Mouse (Mus musculus): ENCODE data around the gene Sfmbt2. TPM values are rescaled to one million over a fixed set of nuclear protein-coding genes. Genes with fewer than 3 reads are reported as not detected.

The Sfmbt2 gene
- polyA plus RNA-seq, 1 experiment from 2014 or later: 1.8 TPM

DNA sequence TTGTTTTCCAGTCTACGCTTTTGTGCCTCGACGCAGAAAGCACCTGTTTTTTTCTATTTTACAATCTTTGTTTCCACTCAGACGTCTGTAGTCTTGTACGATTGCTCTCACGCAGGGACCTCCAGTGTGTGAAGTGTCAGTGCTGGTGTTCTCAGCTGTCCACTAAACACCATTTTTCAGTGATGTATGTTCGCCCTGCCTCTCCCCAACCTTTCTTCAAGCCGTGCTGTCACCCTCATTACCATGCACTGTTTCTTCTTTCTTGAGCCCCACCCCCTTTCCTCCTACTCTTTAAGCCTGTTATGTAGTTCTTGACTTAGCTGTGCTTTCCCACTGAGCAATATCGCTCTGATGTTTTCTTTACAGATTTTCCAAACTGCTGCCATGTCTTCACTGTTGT is 67.0 kb downstream of the Sfmbt2 start:
- no peaks in the 10 kb centered on the region for H3K9me3 ChIP-seq (ENCODE audit: control insufficient read depth, low read length)
- H3K27ac ChIP-seq (ENCODE audit: low read depth, low read length): no peak overlapping the region
- peak; percentile 77 for DNase-seq (ENCODE audit: low spot score, missing footprints)
- 0 out of 2 replicates have a peak, but pooled peaks cover 3% of the 10 kb centered on the region for H3K4me1 ChIP-seq (ENCODE audit: control insufficient read depth, insufficient read depth, low read length)
- H3K27me3 ChIP-seq (ENCODE audit: control insufficient read depth, insufficient read depth, low read length): no peaks in the 10 kb centered on the region
- ATAC-seq (ENCODE audit: low FRiP score): peak; percentile 57; the same call in 1 of the 2 replicates
- no peak overlapping the region for H3K4me3 ChIP-seq (ENCODE audit: low read depth, low read length)
- no peaks in the 10 kb centered on the region for H3K36me3 ChIP-seq (ENCODE audit: control insufficient read depth, insufficient read depth, low read length)
- no peak overlapping the region for H3K4me2 ChIP-seq
- 57% methylated on average over 9 of the region's 9 CpGs for WGBS
- H3K9ac ChIP-seq (ENCODE audit: low read length): no peak overlapping the region

DNA sequence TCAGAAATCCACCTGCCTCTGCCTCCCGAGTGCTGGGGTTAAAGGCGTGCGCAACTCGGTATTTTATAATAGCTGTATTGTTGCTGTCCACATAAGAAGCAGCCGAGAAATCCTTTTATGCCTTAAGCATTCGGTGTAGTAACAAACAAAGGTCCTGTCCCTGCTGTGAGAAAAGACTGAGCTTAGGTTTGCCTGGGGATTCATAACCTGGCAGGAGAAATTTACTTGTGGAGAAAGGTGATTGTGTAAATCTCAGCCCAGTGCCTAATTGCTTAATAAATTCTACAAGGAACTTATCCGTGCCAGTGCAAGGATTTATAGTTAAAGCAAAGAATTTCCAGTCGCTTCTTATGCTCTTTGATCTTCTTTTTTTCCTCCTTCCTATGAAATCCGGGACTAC is 71.5 kb downstream of the Sfmbt2 start:
- DNase-seq (ENCODE audit: low spot score, missing footprints) (peak; percentile 33), ATAC-seq (ENCODE audit: low FRiP score) (no peak)
- no peaks in the 10 kb centered on the region for H3K9me3 ChIP-seq (ENCODE audit: control insufficient read depth, low read length)
- no peak overlapping the region for H3K9ac ChIP-seq (ENCODE audit: low read length)
- no peak overlapping the region for H3K4me2 ChIP-seq
- H3K27ac ChIP-seq (ENCODE audit: low read depth, low read length): no peak overlapping the region
- no peak overlapping the region for H3K4me3 ChIP-seq (ENCODE audit: low read depth, low read length)
- 74% methylated on average over 9 of the region's 9 CpGs for WGBS
- H3K27me3 ChIP-seq (ENCODE audit: control insufficient read depth, insufficient read depth, low read length): no peaks in the 10 kb centered on the region
- H3K4me1 ChIP-seq (ENCODE audit: control insufficient read depth, insufficient read depth, low read length): 0 out of 2 replicates have a peak, but pooled peaks cover 3% of the 10 kb centered on the region
- H3K36me3 ChIP-seq (ENCODE audit: control insufficient read depth, insufficient read depth, low read length): no peaks in the 10 kb centered on the region

DNA sequence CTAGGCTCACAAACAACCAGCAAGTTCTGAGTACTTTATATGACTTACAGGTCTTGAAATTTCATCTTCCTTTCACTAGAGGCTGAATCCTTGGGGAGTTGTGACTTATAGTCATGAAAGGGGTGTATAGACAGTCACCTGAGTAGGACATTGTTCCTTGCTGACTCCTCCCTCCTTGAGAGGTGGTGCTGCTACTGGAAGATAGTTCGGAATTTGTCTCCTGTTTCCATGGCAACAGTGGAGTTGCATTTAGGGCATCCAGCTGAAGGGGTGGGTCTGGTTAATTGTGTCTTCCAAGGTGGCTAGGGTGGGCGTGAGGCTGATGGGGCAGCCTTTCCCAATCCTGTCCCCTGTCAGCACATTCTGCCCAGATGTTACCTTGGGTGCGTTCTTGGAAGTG is 83.3 kb downstream of the Sfmbt2 start:
- WGBS: 51% methylated on average over 3 of the region's 3 CpGs

DNA sequence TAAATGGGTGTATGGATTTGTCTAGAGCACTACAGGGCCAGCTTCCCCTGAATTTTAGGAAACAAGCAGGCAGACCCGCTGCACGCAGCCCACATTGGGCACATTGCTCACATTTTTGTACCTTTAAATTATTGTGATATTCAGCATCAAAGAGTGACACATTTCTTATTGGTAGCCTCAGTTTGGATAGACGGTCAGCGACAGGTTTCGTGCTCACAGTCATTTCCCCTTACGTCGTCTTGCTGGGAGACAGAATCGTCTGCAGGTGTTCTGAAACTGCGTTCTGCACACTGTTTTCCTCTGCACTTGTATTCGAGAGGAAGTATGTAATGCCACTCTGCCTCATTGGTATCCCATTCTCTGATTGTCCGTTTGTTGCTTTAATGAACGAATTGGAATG is 88.0 kb downstream of the Sfmbt2 start:
- Histone ChIP-seq H3K9ac (ENCODE audit: low read length) (no peak overlapping the region), H3K27me3 (ENCODE audit: control insufficient read depth, insufficient read depth, low read length) (no peaks in the 10 kb centered on the region), H3K4me1 (ENCODE audit: control insufficient read depth, insufficient read depth, low read length) (no peaks in the 10 kb centered on the region), H3K36me3 (ENCODE audit: control insufficient read depth, insufficient read depth, low read length) (no peaks in the 10 kb centered on the region), H3K9me3 (ENCODE audit: control insufficient read depth, low read length) (no peaks in the 10 kb centered on the region), H3K4me3 (ENCODE audit: low read depth, low read length) (no peak overlapping the region), H3K4me2 (no peak overlapping the region), H3K27ac (ENCODE audit: low read depth, low read length) (no peak overlapping the region)
- no peak for ATAC-seq (ENCODE audit: low FRiP score)
- DNase-seq (ENCODE audit: low spot score, missing footprints): peak; percentile 57
- 86% methylated on average over 12 of the region's 12 CpGs for WGBS

More for the DNA sequence above, 83.3 kb downstream of the Sfmbt2 start:
- Histone ChIP-seq H3K27me3 (ENCODE audit: control insufficient read depth, insufficient read depth, low read length) (no peaks in the 10 kb centered on the region), H3K4me3 (ENCODE audit: low read depth, low read length) (no peak overlapping the region), H3K9ac (ENCODE audit: low read length) (no peak overlapping the region), H3K4me1 (ENCODE audit: control insufficient read depth, insufficient read depth, low read length) (peaks cover 7% of the 10 kb centered on the region), H3K36me3 (ENCODE audit: control insufficient read depth, insufficient read depth, low read length) (no peaks in the 10 kb centered on the region), H3K9me3 (ENCODE audit: control insufficient read depth, low read length) (no peaks in the 10 kb centered on the region), H3K27ac (ENCODE audit: low read depth, low read length) (no peak overlapping the region), H3K4me2 (no peak overlapping the region)
- ATAC-seq (ENCODE audit: low FRiP score) (no peak), DNase-seq (ENCODE audit: low spot score, missing footprints) (no peak)

DNA sequence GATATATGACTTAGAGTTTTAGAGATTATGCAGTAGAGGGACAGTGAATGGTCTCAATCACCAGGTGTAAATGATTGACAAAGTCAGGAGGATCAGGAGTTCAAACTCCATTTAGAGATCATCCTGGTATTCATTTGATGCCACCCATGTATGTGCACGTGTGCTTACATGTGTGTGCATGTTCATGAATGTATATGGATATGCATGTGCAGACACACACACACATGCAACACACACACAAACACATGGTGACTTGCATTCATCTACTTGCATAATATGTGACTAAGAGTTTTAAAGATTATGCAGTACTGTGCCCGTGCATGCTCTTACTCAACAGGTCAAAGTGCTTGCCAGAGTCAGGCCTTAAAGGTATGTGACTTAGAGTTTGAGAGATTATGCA is 146.2 kb downstream of the Sfmbt2 start:
- ATAC-seq (ENCODE audit: low FRiP score): no peak
- Histone ChIP-seq H3K27ac (ENCODE audit: low read depth, low read length) (no peak overlapping the region), H3K9me3 (ENCODE audit: control insufficient read depth, low read length) (no peaks in the 10 kb centered on the region), H3K9ac (ENCODE audit: low read length) (no peak overlapping the region), H3K36me3 (ENCODE audit: control insufficient read depth, insufficient read depth, low read length) (no peaks in the 10 kb centered on the region), H3K4me3 (ENCODE audit: low read depth, low read length) (no peak overlapping the region), H3K27me3 (ENCODE audit: control insufficient read depth, insufficient read depth, low read length) (no peaks in the 10 kb centered on the region), H3K4me2 (no peak overlapping the region), H3K4me1 (ENCODE audit: control insufficient read depth, insufficient read depth, low read length) (no peaks in the 10 kb centered on the region)
- no peak for DNase-seq (ENCODE audit: low spot score, missing footprints)
- 82% methylated on average over 2 of the region's 2 CpGs for WGBS

DNA sequence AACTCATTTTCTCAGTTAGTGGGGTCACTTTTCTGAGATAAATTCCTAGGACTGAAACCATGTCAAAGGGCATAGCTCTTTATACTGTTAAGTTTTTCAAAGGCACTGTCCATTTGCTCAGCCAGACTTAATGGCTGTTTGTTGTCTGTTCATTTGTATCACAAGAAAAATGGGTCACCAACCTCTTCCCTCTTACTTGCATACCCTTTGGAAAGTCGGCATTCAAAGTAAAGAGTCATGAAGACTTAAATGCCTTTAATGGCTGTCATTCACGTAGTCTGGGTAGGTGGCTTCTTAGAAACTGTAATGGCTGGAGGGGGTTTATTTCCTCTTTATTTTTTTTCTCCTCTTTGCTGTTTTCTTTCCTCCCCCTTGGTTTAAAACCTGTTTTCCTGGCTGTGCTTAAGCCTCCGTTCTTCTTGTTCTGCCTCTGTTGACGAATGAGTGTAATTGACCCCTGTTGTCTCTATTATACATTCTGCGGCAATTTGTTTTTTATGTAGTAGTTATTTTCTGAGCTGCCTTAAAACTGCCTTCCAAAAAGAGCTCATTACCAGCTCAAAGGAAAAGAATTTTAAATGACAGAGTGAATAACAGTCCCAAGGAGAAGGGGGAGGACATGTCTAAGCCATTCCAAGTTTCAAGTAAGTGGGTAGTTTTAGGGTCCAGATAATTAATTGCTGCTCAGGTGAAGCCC is 151.6 kb downstream of the Sfmbt2 start:
- no peaks in the 10 kb centered on the region for H3K4me1 ChIP-seq (ENCODE audit: control insufficient read depth, insufficient read depth, low read length)
- no peaks in the 10 kb centered on the region for H3K36me3 ChIP-seq (ENCODE audit: control insufficient read depth, insufficient read depth, low read length)
- H3K9me3 ChIP-seq (ENCODE audit: control insufficient read depth, low read length): no peaks in the 10 kb centered on the region
- H3K9ac ChIP-seq (ENCODE audit: low read length): no peak overlapping the region
- DNase-seq (ENCODE audit: low spot score, missing footprints): no peak
- H3K27me3 ChIP-seq (ENCODE audit: control insufficient read depth, insufficient read depth, low read length): no peaks in the 10 kb centered on the region
- WGBS: 64% methylated on average over 5 of the region's 5 CpGs
- no peak overlapping the region for H3K4me2 ChIP-seq
- H3K4me3 ChIP-seq (ENCODE audit: low read depth, low read length): no peak overlapping the region
- no peak for ATAC-seq (ENCODE audit: low FRiP score)
- no peak overlapping the region for H3K27ac ChIP-seq (ENCODE audit: low read depth, low read length)

DNA sequence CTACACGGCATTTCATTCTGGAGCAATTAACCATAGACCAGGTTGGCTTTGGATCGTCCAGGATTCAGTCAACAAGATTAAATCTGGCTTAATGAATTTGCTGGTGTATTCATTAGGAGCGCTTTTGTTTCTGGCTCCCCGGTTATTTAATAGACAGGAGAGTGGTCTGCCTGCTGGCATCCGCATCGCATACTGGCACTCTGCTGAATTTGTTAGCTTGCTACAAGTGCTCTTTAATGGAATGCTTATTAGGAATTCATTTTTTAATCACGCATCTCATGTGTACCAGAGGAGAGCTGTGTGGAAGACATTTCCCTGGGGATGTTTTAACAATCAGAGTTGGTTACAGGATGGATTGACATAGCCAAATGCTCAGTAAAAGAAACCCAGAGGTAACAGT is 155.3 kb downstream of the Sfmbt2 start:
- Histone ChIP-seq H3K4me1 (ENCODE audit: control insufficient read depth, insufficient read depth, low read length) (no peaks in the 10 kb centered on the region), H3K9me3 (ENCODE audit: control insufficient read depth, low read length) (no peaks in the 10 kb centered on the region), H3K27me3 (ENCODE audit: control insufficient read depth, insufficient read depth, low read length) (no peaks in the 10 kb centered on the region), H3K4me2 (no peak overlapping the region), H3K4me3 (ENCODE audit: low read depth, low read length) (no peak overlapping the region), H3K27ac (ENCODE audit: low read depth, low read length) (no peak overlapping the region), H3K9ac (ENCODE audit: low read length) (no peak overlapping the region), H3K36me3 (ENCODE audit: control insufficient read depth, insufficient read depth, low read length) (no peaks in the 10 kb centered on the region)
- peak; percentile 38; the same call in 1 of the 2 replicates for ATAC-seq (ENCODE audit: low FRiP score)
- DNase-seq (ENCODE audit: low spot score, missing footprints): no peak
- WGBS: 71% methylated on average over 7 of the region's 7 CpGs

DNA sequence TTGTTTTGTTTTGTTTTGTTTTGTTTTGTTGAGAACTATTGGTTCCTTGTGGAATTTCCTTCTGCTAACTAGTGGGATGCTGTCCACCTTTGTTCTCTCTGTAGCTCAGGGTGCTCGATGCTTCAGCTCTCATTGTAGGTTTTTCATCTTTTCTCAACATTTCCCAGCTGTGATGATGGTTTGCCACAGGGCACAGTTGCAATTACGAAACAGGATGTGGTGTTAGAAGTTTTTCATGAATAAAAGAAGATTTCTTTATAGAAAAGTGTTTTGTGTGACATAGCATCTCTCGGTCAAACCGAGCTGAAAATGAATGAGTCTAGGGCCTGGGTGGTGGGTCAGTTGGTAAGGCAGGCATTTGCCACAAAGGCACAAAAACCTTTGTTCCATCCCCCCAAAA is 171.5 kb downstream of the Sfmbt2 start:
- Histone ChIP-seq H3K9me3 (ENCODE audit: control insufficient read depth, low read length) (no peaks in the 10 kb centered on the region), H3K27ac (ENCODE audit: low read depth, low read length) (no peak overlapping the region), H3K36me3 (ENCODE audit: control insufficient read depth, insufficient read depth, low read length) (no peaks in the 10 kb centered on the region), H3K4me1 (ENCODE audit: control insufficient read depth, insufficient read depth, low read length) (no peaks in the 10 kb centered on the region), H3K4me3 (ENCODE audit: low read depth, low read length) (no peak overlapping the region), H3K27me3 (ENCODE audit: control insufficient read depth, insufficient read depth, low read length) (no peaks in the 10 kb centered on the region), H3K9ac (ENCODE audit: low read length) (no peak overlapping the region), H3K4me2 (no peak overlapping the region)
- DNase-seq (ENCODE audit: low spot score, missing footprints) (no peak), ATAC-seq (ENCODE audit: low FRiP score) (no peak)
- 90% methylated on average over 4 of the region's 4 CpGs for WGBS

DNA sequence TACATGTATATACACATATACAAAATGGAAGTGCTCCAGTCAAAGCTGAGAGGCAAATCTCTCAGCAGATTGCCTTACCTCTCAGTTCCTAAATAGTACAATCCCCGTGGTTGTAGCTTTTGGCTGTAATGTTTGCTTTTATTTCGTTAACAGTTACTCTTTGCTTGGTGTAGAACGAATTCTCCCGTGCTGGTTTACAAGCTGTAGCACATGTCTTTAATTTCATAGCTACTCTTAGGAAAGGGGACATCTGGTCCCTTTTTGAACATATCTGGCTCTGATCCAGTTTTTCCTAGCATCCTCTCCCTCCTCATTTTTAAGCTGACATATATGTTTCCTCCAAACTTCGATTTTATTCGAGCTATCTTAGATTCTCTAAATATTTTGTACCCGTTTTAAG is 172.1 kb downstream of the Sfmbt2 start:
- 76% methylated on average over 7 of the region's 7 CpGs for WGBS
- Histone ChIP-seq H3K4me2 (no peak overlapping the region), H3K9ac (ENCODE audit: low read length) (no peak overlapping the region), H3K27ac (ENCODE audit: low read depth, low read length) (no peak overlapping the region), H3K36me3 (ENCODE audit: control insufficient read depth, insufficient read depth, low read length) (no peaks in the 10 kb centered on the region), H3K27me3 (ENCODE audit: control insufficient read depth, insufficient read depth, low read length) (no peaks in the 10 kb centered on the region), H3K9me3 (ENCODE audit: control insufficient read depth, low read length) (no peaks in the 10 kb centered on the region), H3K4me3 (ENCODE audit: low read depth, low read length) (no peak overlapping the region), H3K4me1 (ENCODE audit: control insufficient read depth, insufficient read depth, low read length) (no peaks in the 10 kb centered on the region)
- DNase-seq (ENCODE audit: low spot score, missing footprints) (no peak), ATAC-seq (ENCODE audit: low FRiP score) (no peak)
